6 mouse cellular contexts compared by ENCODE assay signal in the genomic region with DNA sequence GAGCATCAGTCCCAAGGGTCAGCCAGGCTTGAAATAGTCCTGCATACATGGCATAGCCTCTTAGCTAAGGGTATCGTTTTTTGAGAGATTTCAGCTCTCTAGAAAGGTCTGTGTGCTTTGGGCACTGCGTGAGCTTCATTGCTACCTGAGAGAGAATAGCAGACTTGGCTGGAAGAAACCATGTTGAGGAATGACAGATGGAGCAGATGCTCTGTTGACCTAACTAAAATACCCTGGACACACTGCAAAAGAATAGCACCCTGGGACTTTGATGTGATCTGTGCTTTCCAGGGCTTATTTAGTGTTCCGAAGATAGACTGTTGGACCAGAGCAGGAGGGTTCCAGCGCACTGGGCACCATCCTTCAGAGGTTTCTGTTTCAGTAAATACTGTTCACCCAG.
"Had no signal": no experiment of that assay in that cellular context is flagged by ENCODE, and none has a peak within 500 bp of the region (broad histone marks: within the 10 kb centered on the region; RNA-seq: fewer than 3 reads in every experiment).

No protein-coding gene starts in this region.

- DNase-seq: kidney, postnatal 10 days; lung, postnatal 14 days; right cerebral cortex, postnatal 25 days; thymus, postnatal 36 days had no signal

- ATAC-seq: liver, embryonic 12.5 days; midbrain, embryonic 16.5 days had no signal
